11 mouse cellular contexts compared by ENCODE assay signal in the genomic region with DNA sequence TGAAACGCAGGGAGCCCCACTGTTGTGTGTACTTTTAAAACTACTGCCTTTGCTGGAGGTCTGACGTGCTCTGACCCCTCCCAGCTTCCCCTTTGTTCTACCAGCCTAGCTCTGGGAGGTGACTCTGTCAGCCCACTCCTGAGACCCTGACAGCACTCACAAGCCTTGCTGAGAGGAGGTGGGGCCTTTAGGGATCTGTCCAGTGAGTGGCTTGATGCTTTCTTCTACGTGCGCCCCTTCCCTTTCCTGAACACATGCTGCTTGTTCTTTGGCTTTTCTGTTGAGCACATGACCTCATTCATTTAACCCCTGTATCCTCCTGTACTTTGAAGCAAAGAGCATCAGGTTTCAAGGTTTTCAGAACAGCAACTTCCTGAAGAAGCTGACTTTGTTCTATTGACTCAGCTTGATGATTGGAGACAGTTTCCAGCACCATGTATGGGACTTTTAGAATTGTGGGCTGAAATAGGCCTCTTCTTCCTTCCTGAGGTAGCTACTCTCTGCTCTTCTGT. TPM values are rescaled to one million over a fixed set of nuclear protein-coding genes. Genes with fewer than 3 reads are reported as not detected.
DNase-seq lines count a peak whose midpoint lies in the region; ATAC-seq lines count a peak whose summit lies in the region.
"Had no signal": no experiment of that assay in that cellular context is flagged by ENCODE, and none has a peak within 500 bp of the region (broad histone marks: within the 10 kb centered on the region; RNA-seq: fewer than 3 reads in every experiment).

No protein-coding gene starts in this region.

- no peak overlapping the region for H3K4me2 ChIP-seq in heart, embryonic 12.5 days
- H3K4me2 ChIP-seq in liver, embryonic 16.5 days (ENCODE audit: low read depth, low read length), result no peak overlapping the region
- H3K4me2 ChIP-seq: midbrain, embryonic 13.5 days had no signal

- ATAC-seq in heart, embryonic 12.5 days (ENCODE audit: insufficient number of reproducible peaks, low FRiP score), result no peak
- peak; percentile 37 for ATAC-seq in liver, embryonic 16.5 days (ENCODE audit: low read depth)
- ATAC-seq: midbrain, embryonic 13.5 days had no signal

- 26% methylated on average over 4 of the region's 4 CpGs for WGBS in heart, embryonic 12.5 days
- WGBS in liver, embryonic 16.5 days (ENCODE audit: insufficient replicate concordance), result 37% methylated on average over 4 of the region's 4 CpGs

- no peak overlapping the region for H3K4me3 ChIP-seq in heart, embryonic 12.5 days
- no peak overlapping the region for H3K4me3 ChIP-seq in liver, embryonic 16.5 days (ENCODE audit: low read depth, low read length)
- H3K4me3 ChIP-seq: midbrain, embryonic 13.5 days had no signal

- intact Hi-C loops in heart, postnatal 25 days (cut with DNase I), result no loop called here

- peak overlapping the region; percentile 85 for H3K27ac ChIP-seq in heart, embryonic 12.5 days (ENCODE audit: poor library complexity, severe bottlenecking)
- peak overlapping the region; percentile 28; the same call in 1 of the 2 replicates for H3K27ac ChIP-seq in liver, embryonic 16.5 days (ENCODE audit: low read length)
- H3K27ac ChIP-seq: midbrain, embryonic 13.5 days had no signal

- no peak for DNase-seq in heart, postnatal 25 days (ENCODE audit: low spot score)
- DNase-seq in 416B (ENCODE audit: low read depth), result peak; percentile 97
- DNase-seq in embryo, embryonic 11 days, result peak; percentile 47
- DNase-seq in retina, postnatal 1 day, result no peak
- DNase-seq in left cerebral cortex, adult 11 months (ENCODE audit: low spot score), result no peak
- DNase-seq in adrenal gland, adult 18-20 months (ENCODE audit: low spot score in 2 of 2), result no peak
- DNase-seq: kidney, adult 8-10 months had no signal

- no peak overlapping the region for H3K9ac ChIP-seq in heart, embryonic 12.5 days
- H3K9ac ChIP-seq in liver, embryonic 16.5 days (ENCODE audit: low read depth, low read length), result no peak overlapping the region
- H3K9ac ChIP-seq: midbrain, embryonic 13.5 days had no signal

- no peaks in the 10 kb centered on the region for H3K36me3 ChIP-seq in heart, embryonic 12.5 days
- no peaks in the 10 kb centered on the region for H3K36me3 ChIP-seq in liver, embryonic 16.5 days (ENCODE audit: control insufficient read depth, insufficient read depth)
- H3K36me3 ChIP-seq: midbrain, embryonic 13.5 days had no signal

- no peaks in the 10 kb centered on the region for H3K27me3 ChIP-seq in heart, embryonic 12.5 days (replicated peaks)
- no peaks in the 10 kb centered on the region for H3K27me3 ChIP-seq in liver, embryonic 16.5 days (ENCODE audit: control insufficient read depth, insufficient read depth, low read depth, low read length)
- H3K27me3 ChIP-seq: midbrain, embryonic 13.5 days had no signal

- no peaks in the 10 kb centered on the region for H3K9me3 ChIP-seq in heart, embryonic 12.5 days (replicated peaks)
- H3K9me3 ChIP-seq in liver, embryonic 16.5 days (replicated peaks; ENCODE audit: control insufficient read depth, low read length), result no peaks in the 10 kb centered on the region
- H3K9me3 ChIP-seq: midbrain, embryonic 13.5 days had no signal

- H3K4me1 ChIP-seq in heart, embryonic 12.5 days (replicated peaks), result peaks cover 63% of the 10 kb centered on the region
- H3K4me1 ChIP-seq in liver, embryonic 16.5 days (ENCODE audit: control insufficient read depth, low read depth, low read length), result peaks cover 8% of the 10 kb centered on the region

RNA-seq across cellular contexts. Expression of a gene that starts 16.7 kb away (rescaled TPM):
- polyA plus RNA-seq in heart, embryonic 12.5 days (2016; fragmentation: Nextera tagmentation; extraction: Ambion mirVana), result not detected in 2 replicates
- not detected for total RNA-seq in heart, postnatal 25 days (2021)
- polyA plus RNA-seq in liver, embryonic 16.5 days (2015; fragmentation: Nextera tagmentation; extraction: Ambion mirVana), result 0.07 and 0.15 TPM in 2 replicates
- total RNA-seq in adrenal gland, adult 18-20 months (2021), result under 1 TPM; 0.64 to 0.76 TPM
- total RNA-seq: MEL had no signal

RNA-seq across cellular contexts. Expression of a gene that starts 26.3 kb away (rescaled TPM):
- polyA plus RNA-seq in heart, embryonic 12.5 days (2016; fragmentation: Nextera tagmentation; extraction: Ambion mirVana), result 0.69 and 1.0 TPM in 2 replicates
- total RNA-seq in heart, postnatal 25 days (2021), result 1 to 10 TPM; 1.1 to 1.7 TPM
- 62.9 and 70.5 TPM in 2 replicates for polyA plus RNA-seq in liver, embryonic 16.5 days (2015; fragmentation: Nextera tagmentation; extraction: Ambion mirVana)
- total RNA-seq in adrenal gland, adult 18-20 months (2021), result 1 to 10 TPM; 4.2 to 6.5 TPM

RNA-seq across cellular contexts. Expression of a gene that starts 33.0 kb away (rescaled TPM):
- polyA plus RNA-seq in heart, embryonic 12.5 days (2016; fragmentation: Nextera tagmentation; extraction: Ambion mirVana), result not detected in 2 replicates
- not detected for total RNA-seq in heart, postnatal 25 days (2021)
- polyA plus RNA-seq in liver, embryonic 16.5 days (2015; fragmentation: Nextera tagmentation; extraction: Ambion mirVana), result 0.34 and 0.35 TPM in 2 replicates
- under 1 TPM; 0.35 to 0.36 TPM for total RNA-seq in adrenal gland, adult 18-20 months (2021)
- total RNA-seq: MEL had no signal
- polyA plus RNA-seq: midbrain, embryonic 13.5 days had no signal

RNA-seq across cellular contexts. Expression of a gene that starts 37.5 kb away (rescaled TPM):
- polyA plus RNA-seq in heart, embryonic 12.5 days (2016; fragmentation: Nextera tagmentation; extraction: Ambion mirVana), result 13.8 and 16.1 TPM in 2 replicates
- 10 to 100 TPM; 22.3 to 23.8 TPM for total RNA-seq in heart, postnatal 25 days (2021)
- polyA plus RNA-seq in liver, embryonic 16.5 days (2015; fragmentation: Nextera tagmentation; extraction: Ambion mirVana), result 4.2 and 4.9 TPM in 2 replicates
- total RNA-seq in adrenal gland, adult 18-20 months (2021), result 10 to 100 TPM; 16.4 to 17.4 TPM

RNA-seq across cellular contexts. Expression of a gene that starts 38.1 kb away (rescaled TPM):
- polyA plus RNA-seq in heart, embryonic 12.5 days (2016; fragmentation: Nextera tagmentation; extraction: Ambion mirVana), result 21.6 and 26.3 TPM in 2 replicates
- 10 to 100 TPM; 13.2 to 17.2 TPM for total RNA-seq in heart, postnatal 25 days (2021)
- 10.1 and 11.1 TPM in 2 replicates for polyA plus RNA-seq in liver, embryonic 16.5 days (2015; fragmentation: Nextera tagmentation; extraction: Ambion mirVana)
- total RNA-seq in adrenal gland, adult 18-20 months (2021), result 10 to 100 TPM; 17.3 to 22.1 TPM

Comparison
In these comparisons a context has a peak if more than half of its experiments do, and no peak if none do; other contexts are left out.
1. DNase-seq: peak in 416B (single experiment) and embryo, embryonic 11 days (single experiment); none in heart, postnatal 25 days (single experiment), retina, postnatal 1 day (single experiment), left cerebral cortex, adult 11 months (single experiment) and adrenal gland, adult 18-20 months (0 of 2).